Mouse (Mus musculus) embryonic facial prominence, embryonic 14.5 days (tissue): ENCODE data around the gene Fam227b. TPM values are rescaled to one million over a fixed set of nuclear protein-coding genes. Genes with fewer than 3 reads are reported as not detected.

ENCODE experiments used
- ATAC-seq: fragments of 200-750 bp; cut with Nextera tagmentation; 2 replicates; pipeline ENCODE4 v1.8.0; 2017; ENCODE audit warnings: low read depth, moderate number of reproducible peaks, moderate TSS enrichment
- DNase-seq: peaks from one replicate; pipeline ENCODE4 v3.0.0-alpha.2; 2015; ENCODE audit warnings: low spot score
- H3K27ac ChIP-seq: fragments of 300-500 bp; sonication (generic); replicated peaks from 2 replicates; pipeline ENCODE4 v1.5.1; 2014; ENCODE audit warnings: low read depth, mild to moderate bottlenecking, low read length, moderate library complexity
- H3K27me3 ChIP-seq: fragments of 300-500 bp; sonication (generic); replicated peaks from 2 replicates; pipeline ENCODE4 v1.6.1; 2014; ENCODE audit warnings: low read length; ENCODE audit not compliant: control insufficient read depth, insufficient read depth
- H3K36me3 ChIP-seq: fragments of 300-500 bp; sonication (generic); 2 replicates; pipeline ENCODE4 v1.6.1; 2014; ENCODE audit warnings: low read length, mixed read lengths; ENCODE audit not compliant: control insufficient read depth, insufficient read depth
- H3K4me1 ChIP-seq: fragments of 300-500 bp; sonication (generic); 2 replicates; pipeline ENCODE4 v1.6.1; 2014; ENCODE audit warnings: antibody characterized with exemption, low read length; ENCODE audit not compliant: control insufficient read depth, insufficient read depth
- H3K4me2 ChIP-seq: fragments of 300-500 bp; sonication (generic); 2 replicates; pipeline ENCODE4 v1.6.1; 2014; ENCODE audit warnings: low read depth, mild to moderate bottlenecking, low read length, moderate library complexity, mixed read lengths
- H3K4me3 ChIP-seq: fragments of 300-500 bp; sonication (generic); 2 replicates; pipeline ENCODE4 v1.5.1; 2014; ENCODE audit warnings: low read depth, mild to moderate bottlenecking, low read length
- H3K9ac ChIP-seq: fragments of 300-500 bp; sonication (generic); 2 replicates; pipeline ENCODE4 v1.6.1; 2014; ENCODE audit warnings: low read depth, mild to moderate bottlenecking, low read length, moderate library complexity, mixed read lengths
- H3K9me3 ChIP-seq: fragments of 300-500 bp; sonication (generic); 2 replicates; pipeline ENCODE4 v1.6.1; 2016; ENCODE audit warnings: low read length; ENCODE audit not compliant: control insufficient read depth
- WGBS: fragments of 180-500 bp; shearing (Covaris S2); extraction: QIAGEN DNeasy Blood & Tissue Kit; methylation state at CpG from one replicate; pipeline ENCODE4 v1.1.7; 2014; 5-methylcytosine and 5-hydroxymethylcytosine counted together
- polyA plus RNA-seq: library from polyadenylated mRNA; unstranded; fragments of >200 nt; fragmentation: Nextera tagmentation; extraction: Ambion mirVana; gene quantifications from 2 replicates; pipeline ENCODE4 v1.2.1, GENCODE M21; 2014

Fam227b gene
- polyA plus RNA-seq, 1 experiment from 2014 or later = 0.08 TPM

DNA sequence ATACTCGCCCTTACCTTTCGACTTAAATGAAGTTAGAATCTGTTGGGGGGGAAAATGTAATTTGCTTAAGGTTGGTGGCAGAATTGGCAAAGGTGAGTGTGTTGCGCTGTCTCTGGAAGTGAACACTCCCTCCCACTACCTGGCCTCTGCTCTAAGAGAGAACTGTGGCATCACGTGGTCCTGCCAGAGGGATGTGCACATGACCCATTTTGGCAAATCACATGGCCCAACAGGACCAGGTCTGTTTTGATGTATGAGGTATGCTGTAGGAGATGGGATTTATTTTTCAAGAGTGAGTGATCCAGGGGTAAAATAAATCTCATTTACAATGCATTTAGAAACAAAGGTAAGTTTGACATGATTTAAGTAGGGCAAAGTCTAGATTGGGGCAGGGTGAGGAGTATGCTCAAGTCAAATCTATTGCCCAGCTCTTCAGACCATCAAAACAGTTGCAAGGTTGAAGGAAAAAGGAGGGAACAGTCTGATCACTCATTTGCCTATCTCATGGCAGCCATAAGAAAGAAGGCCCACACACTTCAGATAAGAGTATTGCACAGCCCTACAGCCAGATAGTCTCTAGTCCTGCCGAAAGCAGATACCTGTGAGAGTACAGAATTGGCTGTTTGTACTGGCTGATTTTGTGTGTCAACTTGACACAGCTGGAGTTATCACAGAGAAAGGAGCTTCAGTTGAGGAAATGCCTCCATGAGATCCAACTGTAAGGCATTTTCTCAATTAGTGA, 13.6 kb upstream of the Fam227b start:
- no peaks in the 10 kb centered on the region for H3K9me3 ChIP-seq
- H3K27me3 ChIP-seq = no peaks in the 10 kb centered on the region
- ATAC-seq = no peak
- no peak overlapping the region for H3K27ac ChIP-seq
- no peak overlapping the region for H3K4me3 ChIP-seq
- H3K9ac ChIP-seq = no peak overlapping the region
- 92% methylated on average over 5 of the region's 5 CpGs for WGBS
- peaks cover 43% of the 10 kb centered on the region for H3K36me3 ChIP-seq
- H3K4me1 ChIP-seq = no peaks in the 10 kb centered on the region
- no peak overlapping the region for H3K4me2 ChIP-seq
- no peak for DNase-seq

DNA sequence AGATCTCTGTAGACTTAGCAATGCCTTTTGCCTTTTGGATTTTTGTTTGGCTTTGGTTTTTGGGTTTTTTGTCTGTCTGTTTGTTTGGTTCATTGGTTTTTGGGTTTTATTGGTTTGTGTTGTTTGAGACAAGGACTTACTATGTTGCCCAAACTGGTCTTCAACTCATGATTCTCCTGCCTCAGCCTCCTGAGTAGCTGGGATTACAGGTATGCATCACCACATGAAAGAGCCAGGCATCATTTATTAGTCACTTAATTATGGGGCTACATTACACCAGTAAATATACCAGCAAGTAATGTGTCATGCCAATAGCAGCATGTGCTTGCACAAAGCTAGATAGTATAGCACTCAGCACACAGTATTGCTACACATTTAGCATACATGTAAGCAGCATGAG, 4.1 kb downstream of the Fam227b start:
- H3K9me3 ChIP-seq = no peaks in the 10 kb centered on the region
- H3K27ac ChIP-seq = no peak overlapping the region
- H3K4me3 ChIP-seq = no peak overlapping the region
- no peak for DNase-seq
- ATAC-seq = no peak
- H3K4me1 ChIP-seq = peaks cover 1% of the 10 kb centered on the region; the same call in 1 of the 2 replicates
- no peak overlapping the region for H3K4me2 ChIP-seq
- no peaks in the 10 kb centered on the region for H3K27me3 ChIP-seq
- H3K36me3 ChIP-seq = no peaks in the 10 kb centered on the region
- H3K9ac ChIP-seq = no peak overlapping the region

DNA sequence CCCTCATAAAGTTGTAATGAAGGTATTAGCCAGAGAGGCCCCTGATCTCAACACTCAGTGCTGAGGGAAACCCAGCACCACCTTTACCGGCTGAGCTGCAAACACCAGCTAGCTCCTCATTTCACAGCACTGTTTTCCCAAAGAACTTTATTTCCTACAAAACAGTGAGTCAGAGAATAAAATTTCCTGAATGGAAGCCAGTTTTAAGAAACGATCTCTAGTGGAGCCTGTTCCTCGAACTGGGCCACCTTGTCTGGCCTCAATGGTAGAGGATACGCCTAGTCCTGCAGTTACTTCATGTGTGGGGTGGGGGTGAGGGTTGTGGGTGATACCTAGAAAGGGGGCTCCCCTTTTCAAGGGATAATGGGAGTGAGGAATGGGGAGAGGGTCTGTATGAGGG, 57.2 kb downstream of the Fam227b start:
- Histone ChIP-seq H3K27me3 (no peaks in the 10 kb centered on the region), H3K4me1 (no peaks in the 10 kb centered on the region), H3K4me3 (no peak overlapping the region), H3K27ac (no peak overlapping the region), H3K4me2 (no peak overlapping the region), H3K36me3 (no peaks in the 10 kb centered on the region), H3K9ac (no peak overlapping the region), H3K9me3 (no peaks in the 10 kb centered on the region)
- no peak for DNase-seq
- WGBS = 82% methylated on average over 4 of the region's 4 CpGs
- no peak for ATAC-seq

DNA sequence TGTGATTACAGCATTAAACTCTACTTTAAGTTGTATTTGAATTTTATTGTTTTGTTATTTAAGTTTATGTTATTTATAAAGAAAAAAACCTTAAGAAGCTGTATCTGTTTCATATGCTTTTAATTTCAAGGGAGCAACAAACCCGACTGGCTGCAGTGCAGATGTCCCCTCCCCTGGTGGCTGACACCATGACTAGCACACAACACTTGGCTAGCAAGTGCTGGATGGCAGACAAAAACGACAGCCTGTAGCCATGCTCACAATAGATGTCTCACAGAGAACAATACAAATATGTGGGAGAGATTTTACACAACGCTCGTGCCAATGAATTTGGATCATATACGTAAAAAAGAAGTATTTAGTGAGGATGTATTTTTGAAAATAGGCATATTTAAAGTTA, 61.4 kb downstream of the Fam227b start:
- Histone ChIP-seq H3K36me3 (no peaks in the 10 kb centered on the region), H3K4me2 (no peak overlapping the region), H3K27ac (no peak overlapping the region), H3K9ac (no peak overlapping the region), H3K9me3 (no peaks in the 10 kb centered on the region), H3K27me3 (no peaks in the 10 kb centered on the region), H3K4me3 (no peak overlapping the region), H3K4me1 (no peaks in the 10 kb centered on the region)
- WGBS = 61% methylated on average over 5 of the region's 5 CpGs
- DNase-seq (no peak), ATAC-seq (no peak)

DNA sequence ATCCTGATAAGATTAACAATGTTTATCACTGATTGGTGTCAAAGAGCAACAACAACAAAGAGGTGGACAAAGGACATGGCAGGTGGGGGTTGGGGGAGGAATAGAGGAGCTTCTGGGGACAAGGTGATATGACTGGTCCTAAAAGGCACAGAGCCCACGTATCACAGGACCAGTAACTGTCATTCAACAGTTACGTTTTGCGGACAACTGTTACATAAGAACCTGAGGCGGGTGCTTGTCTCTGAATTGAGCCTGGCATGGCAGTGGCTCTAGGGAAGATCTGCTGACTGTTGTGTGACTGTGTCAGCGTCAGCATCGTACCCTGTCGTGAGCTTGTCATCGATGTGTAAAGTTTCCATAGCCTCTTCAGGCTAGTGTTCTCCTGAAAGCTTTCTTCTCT, 65.6 kb downstream of the Fam227b start:
- 71% methylated on average over 8 of the region's 8 CpGs for WGBS
- DNase-seq = no peak
- Histone ChIP-seq H3K4me1 (no peaks in the 10 kb centered on the region), H3K36me3 (no peaks in the 10 kb centered on the region), H3K27me3 (no peaks in the 10 kb centered on the region), H3K4me2 (no peak overlapping the region), H3K9ac (no peak overlapping the region), H3K9me3 (no peaks in the 10 kb centered on the region), H3K4me3 (no peak overlapping the region), H3K27ac (no peak overlapping the region)
- ATAC-seq = no peak

DNA sequence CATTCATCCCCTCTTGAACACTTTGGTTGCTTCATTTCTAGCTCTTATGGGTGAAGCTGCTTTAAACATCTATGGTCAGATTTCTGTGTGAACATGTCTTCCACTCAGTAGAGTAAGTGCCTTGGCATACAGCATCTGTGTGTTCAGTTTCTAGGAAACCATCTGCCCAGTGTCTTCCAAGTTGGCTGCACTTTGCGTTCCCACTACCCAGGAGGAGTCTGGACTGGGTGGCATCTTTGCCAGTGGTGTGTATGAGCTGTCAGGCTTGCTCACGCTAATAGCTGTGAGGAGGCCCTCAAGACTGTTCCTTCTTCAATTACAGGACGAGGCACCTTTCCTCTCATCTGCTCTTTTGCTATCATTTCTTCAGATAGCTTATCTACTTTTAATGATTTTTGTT, 67.5 kb downstream of the Fam227b start:
- H3K4me2 ChIP-seq = no peak overlapping the region
- no peak overlapping the region for H3K9ac ChIP-seq
- no peak for ATAC-seq
- H3K9me3 ChIP-seq = no peaks in the 10 kb centered on the region
- H3K4me1 ChIP-seq = no peaks in the 10 kb centered on the region
- H3K4me3 ChIP-seq = no peak overlapping the region
- H3K27me3 ChIP-seq = no peaks in the 10 kb centered on the region
- H3K27ac ChIP-seq = no peak overlapping the region
- whole genome bisulfite sequencing = 73% methylated on average over 3 of the region's 3 CpGs
- DNase-seq = no peak
- no peaks in the 10 kb centered on the region for H3K36me3 ChIP-seq

DNA sequence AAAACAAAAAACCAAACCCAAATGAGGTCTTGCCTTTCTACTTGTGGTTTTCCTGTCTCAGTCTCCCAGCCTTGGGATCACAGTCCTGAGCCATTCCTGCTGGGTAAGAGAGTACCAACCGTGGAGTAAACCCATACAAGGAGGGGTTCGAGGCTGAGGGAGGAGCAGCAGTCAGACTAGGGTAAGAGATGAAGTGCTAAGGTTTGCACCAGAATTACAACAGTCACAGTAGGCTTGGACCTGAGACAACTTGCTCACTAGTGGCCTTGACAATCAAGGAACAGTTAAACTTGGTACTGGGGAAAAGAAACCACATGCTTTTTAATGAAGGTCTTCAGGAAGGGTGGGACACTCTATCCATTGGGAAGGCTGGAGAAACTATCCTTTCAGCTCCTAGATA, 72.7 kb downstream of the Fam227b start:
- DNase-seq (no peak), ATAC-seq (no peak)
- WGBS = 53% methylated on average over 2 of the region's 2 CpGs
- Histone ChIP-seq H3K4me3 (no peak overlapping the region), H3K27me3 (no peaks in the 10 kb centered on the region), H3K36me3 (no peaks in the 10 kb centered on the region), H3K9me3 (no peaks in the 10 kb centered on the region), H3K27ac (no peak overlapping the region), H3K9ac (no peak overlapping the region), H3K4me2 (no peak overlapping the region), H3K4me1 (no peaks in the 10 kb centered on the region)

DNA sequence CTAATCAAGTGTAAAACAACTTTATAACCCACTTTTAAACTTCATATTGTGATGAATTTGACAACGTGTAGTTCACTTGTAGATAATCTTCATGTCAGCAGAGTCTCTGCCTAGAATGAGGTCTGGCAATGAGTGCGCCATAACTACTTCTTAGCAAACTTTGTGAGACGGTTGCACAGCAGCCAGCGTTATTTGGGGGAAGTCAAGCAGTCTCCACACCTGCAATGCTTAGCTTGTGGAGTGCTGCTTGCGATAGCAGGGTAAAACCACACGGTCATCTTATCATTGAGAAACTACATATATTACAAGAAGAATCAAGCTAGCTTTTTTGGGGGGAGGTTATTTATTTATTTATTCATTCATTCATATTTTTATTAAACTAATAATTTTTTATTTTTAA, 75.3 kb downstream of the Fam227b start:
- ATAC-seq (no peak), DNase-seq (no peak)
- no peaks in the 10 kb centered on the region for H3K36me3 ChIP-seq
- H3K4me2 ChIP-seq = no peak overlapping the region
- no peak overlapping the region for H3K9ac ChIP-seq
- H3K9me3 ChIP-seq = no peaks in the 10 kb centered on the region
- no peaks in the 10 kb centered on the region for H3K27me3 ChIP-seq
- H3K4me3 ChIP-seq = no peak overlapping the region
- 92% methylated on average over 6 of the region's 6 CpGs for WGBS
- H3K4me1 ChIP-seq = no peaks in the 10 kb centered on the region
- no peak overlapping the region for H3K27ac ChIP-seq

GRCm38 (mm10) chr2:126073744-126074143, 78.1 kb downstream of the Fam227b start:
- WGBS = 86% methylated on average over 4 of the region's 4 CpGs
- H3K4me1 ChIP-seq = no peaks in the 10 kb centered on the region
- no peak for DNase-seq
- no peaks in the 10 kb centered on the region for H3K9me3 ChIP-seq
- H3K9ac ChIP-seq = no peak overlapping the region
- H3K36me3 ChIP-seq = no peaks in the 10 kb centered on the region
- no peak overlapping the region for H3K27ac ChIP-seq
- H3K4me2 ChIP-seq = no peak overlapping the region
- no peak for ATAC-seq
- no peak overlapping the region for H3K4me3 ChIP-seq
- no peaks in the 10 kb centered on the region for H3K27me3 ChIP-seq
